Mouse (Mus musculus): ENCODE results near the gene Chrdl2. TPM values are rescaled to one million over a fixed set of nuclear protein-coding genes. Genes with fewer than 3 reads are reported as not detected.

Chrdl2 gene
- polyA plus RNA-seq, 1 experiment from 2014 or later = 0.11 TPM

DNA sequence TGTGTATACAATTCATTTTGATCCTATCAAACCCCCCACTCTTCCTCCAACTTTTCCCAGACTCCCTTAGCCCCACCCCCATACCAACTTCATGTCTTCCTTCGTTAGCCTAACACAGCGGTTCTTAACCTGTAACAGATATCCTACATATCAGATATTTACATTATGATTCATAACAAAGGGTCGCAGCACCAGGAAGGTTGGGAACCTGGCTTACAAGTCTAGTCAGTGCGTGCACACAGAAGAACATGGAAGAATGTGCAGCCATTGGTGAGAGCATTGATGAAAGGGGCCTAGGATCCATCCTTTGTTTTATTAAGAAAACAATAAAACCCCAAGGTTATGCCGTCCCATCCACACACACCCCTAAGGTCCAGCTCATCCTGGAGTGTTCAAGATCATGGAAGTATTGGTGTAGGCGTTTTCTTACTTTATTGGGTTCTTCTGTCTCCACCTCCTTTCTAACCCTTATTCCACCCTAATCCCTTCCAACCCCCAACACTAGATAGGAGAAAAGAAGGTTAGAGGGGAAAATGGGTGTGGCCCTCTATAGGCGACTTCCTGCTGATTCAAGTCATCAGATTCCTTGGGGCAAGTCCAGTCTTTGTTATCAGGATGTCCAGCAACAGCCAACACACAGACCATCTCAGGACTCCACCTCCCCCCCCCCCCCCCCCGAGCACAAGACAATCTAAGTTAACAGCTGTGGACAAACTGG is 14.8 kb upstream of the Chrdl2 start:
- ATAC-seq = no peak
- Histone ChIP-seq H3K9ac (no peak overlapping the region), H3K27me3 (replicated peaks) (peaks cover 10% of the 10 kb centered on the region), H3K36me3 (no peaks in the 10 kb centered on the region), H3K27ac (no peak overlapping the region), H3K4me1 (0 out of 2 replicates have a peak, but pooled peaks cover 3% of the 10 kb centered on the region), H3K4me2 (no peak overlapping the region), H3K9me3 (replicated peaks) (no peaks in the 10 kb centered on the region), H3K4me3 (no peak overlapping the region)
- WGBS (ENCODE audit: insufficient replicate concordance) = 59% methylated on average over 8 of the region's 8 CpGs

DNA sequence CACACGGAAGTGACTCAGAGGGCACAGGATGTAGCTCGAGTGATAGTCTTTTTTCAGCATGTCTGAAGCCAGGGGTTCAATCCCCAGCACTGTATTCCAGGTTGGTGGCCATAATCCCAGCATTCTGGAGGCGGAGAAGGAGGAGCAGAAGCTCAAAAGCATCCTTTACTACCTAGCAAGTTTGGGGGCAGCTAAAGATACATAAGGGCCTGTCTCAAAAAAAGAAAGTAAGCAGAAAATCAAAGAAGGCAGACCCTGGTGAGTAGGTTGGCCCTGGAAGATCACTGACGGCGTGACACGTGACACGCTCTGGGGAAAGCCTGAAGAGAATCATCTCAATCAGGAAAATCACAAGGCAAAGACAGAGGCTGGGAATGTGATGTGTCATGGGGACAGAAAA is 12.8 kb upstream of the Chrdl2 start:
- H3K9me3 ChIP-seq (replicated peaks) = no peaks in the 10 kb centered on the region
- no peak overlapping the region for H3K27ac ChIP-seq
- H3K4me2 ChIP-seq = no peak overlapping the region
- H3K36me3 ChIP-seq = no peaks in the 10 kb centered on the region
- WGBS (ENCODE audit: insufficient replicate concordance) = 72% methylated on average over 7 of the region's 7 CpGs
- H3K4me3 ChIP-seq = no peak overlapping the region
- H3K27me3 ChIP-seq (replicated peaks) = no peaks in the 10 kb centered on the region
- 0 out of 2 replicates have a peak, but pooled peaks cover 3% of the 10 kb centered on the region for H3K4me1 ChIP-seq
- H3K9ac ChIP-seq = no peak overlapping the region
- no peak for ATAC-seq

GRCm38 (mm10) chr7:99995186-99995585 is 10.8 kb upstream of the Chrdl2 start:
- WGBS (ENCODE audit: insufficient replicate concordance) = 31% methylated on average over 7 of the region's 7 CpGs
- H3K9ac ChIP-seq = no peak overlapping the region
- H3K4me2 ChIP-seq = no peak overlapping the region
- H3K4me1 ChIP-seq = 0 out of 2 replicates have a peak, but pooled peaks cover 3% of the 10 kb centered on the region
- H3K36me3 ChIP-seq = no peaks in the 10 kb centered on the region
- H3K27ac ChIP-seq = no peak overlapping the region
- H3K4me3 ChIP-seq = no peak overlapping the region
- H3K9me3 ChIP-seq (replicated peaks) = no peaks in the 10 kb centered on the region
- peaks cover 7% of the 10 kb centered on the region for H3K27me3 ChIP-seq (replicated peaks)
- no peak for ATAC-seq

DNA sequence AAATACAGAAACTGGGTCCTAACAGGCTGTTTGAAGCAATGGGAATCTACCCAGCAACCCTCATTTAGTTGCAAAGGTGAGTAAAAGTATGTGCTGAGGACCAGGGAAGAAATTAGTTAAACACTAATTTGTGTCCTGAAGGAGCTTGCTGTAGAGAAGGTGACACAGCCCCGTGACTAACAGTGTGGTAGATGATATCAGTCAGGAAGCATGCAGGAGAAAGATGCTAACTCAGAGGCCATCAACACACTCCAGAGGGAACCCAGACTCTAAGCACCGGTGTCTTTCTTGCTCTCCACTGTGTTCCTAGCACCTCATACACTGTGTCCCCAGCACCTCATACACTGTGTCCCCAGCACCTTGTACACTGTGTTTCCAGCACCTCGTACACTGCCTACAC is 7.3 kb upstream of the Chrdl2 start:
- Histone ChIP-seq H3K4me2 (no peak overlapping the region), H3K9me3 (replicated peaks) (no peaks in the 10 kb centered on the region), H3K27ac (no peak overlapping the region), H3K36me3 (no peaks in the 10 kb centered on the region), H3K4me1 (no peaks in the 10 kb centered on the region), H3K27me3 (replicated peaks) (peaks cover 20% of the 10 kb centered on the region), H3K4me3 (no peak overlapping the region), H3K9ac (no peak overlapping the region)
- WGBS (ENCODE audit: insufficient replicate concordance) = 55% methylated on average over 3 of the region's 3 CpGs
- ATAC-seq = no peak

- Histone ChIP-seq H3K27ac (no peak overlapping the region), H3K9me3 (replicated peaks) (no peaks in the 10 kb centered on the region), H3K4me2 (no peak overlapping the region), H3K4me3 (no peak overlapping the region), H3K36me3 (no peaks in the 10 kb centered on the region), H3K9ac (no peak overlapping the region), H3K4me1 (no peaks in the 10 kb centered on the region), H3K27me3 (replicated peaks) (peaks cover 70% of the 10 kb centered on the region)
- 38% methylated on average over 9 of the region's 9 CpGs for WGBS (ENCODE audit: insufficient replicate concordance)
- no peak for ATAC-seq
Measured at GRCm38 (mm10) chr7:100003781-100004180, 2.2 kb upstream of the Chrdl2 start.

DNA sequence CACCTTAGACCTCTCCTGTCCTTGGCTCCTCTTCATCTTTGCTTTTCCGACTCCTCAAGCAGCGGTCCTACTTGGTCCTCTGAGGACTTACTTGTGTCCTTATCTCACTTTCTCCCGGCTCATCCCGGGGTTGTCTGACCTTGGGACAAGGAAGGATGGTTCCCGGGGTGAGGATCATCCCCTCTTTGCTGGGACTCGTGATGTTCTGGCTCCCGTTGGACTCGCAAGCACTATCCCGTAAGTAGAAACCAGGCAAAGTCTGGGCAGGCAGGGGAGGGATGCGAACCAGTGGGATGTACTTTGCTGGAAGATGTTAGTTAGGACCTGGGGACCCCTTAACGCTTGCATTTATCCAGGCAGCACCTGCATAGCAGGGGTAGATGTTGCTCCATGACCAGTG is 439 bp downstream of the Chrdl2 start:
- Histone ChIP-seq H3K9me3 (replicated peaks) (no peaks in the 10 kb centered on the region), H3K27ac (no peak overlapping the region), H3K4me1 (no peaks in the 10 kb centered on the region), H3K4me2 (peak overlapping the region; percentile 59), H3K9ac (no peak overlapping the region), H3K27me3 (replicated peaks) (peaks cover 77% of the 10 kb centered on the region), H3K4me3 (peak overlapping the region; percentile 41; the same call in 1 of the 2 replicates), H3K36me3 (no peaks in the 10 kb centered on the region)
- no peak for ATAC-seq
- 7% methylated on average over 11 of the region's 11 CpGs for WGBS (ENCODE audit: insufficient replicate concordance)

- ATAC-seq = no peak
Measured at GRCm38 (mm10) chr7:100008765-100009164, 2.8 kb downstream of the Chrdl2 start.

DNA sequence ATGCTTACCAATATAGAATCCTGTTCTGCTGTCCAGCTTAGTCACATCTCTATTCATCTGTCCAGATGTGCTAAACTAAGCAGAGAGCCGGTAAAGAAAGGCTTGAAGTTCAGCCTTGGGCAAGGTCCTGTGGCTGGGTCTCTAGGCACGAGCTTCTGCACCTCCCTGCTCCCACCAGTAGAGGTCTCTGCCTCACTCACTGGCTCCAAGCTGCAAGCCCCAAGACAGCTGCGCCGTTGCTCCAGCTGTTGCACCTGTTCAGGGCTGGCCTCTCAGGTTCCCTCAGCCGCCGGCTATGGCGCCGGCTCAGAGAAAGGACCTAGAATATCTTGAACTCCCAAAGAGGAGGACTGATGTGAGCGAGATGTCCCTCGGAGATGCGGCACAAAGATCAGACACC is 3.7 kb downstream of the Chrdl2 start:
- no peaks in the 10 kb centered on the region for H3K36me3 ChIP-seq
- H3K9me3 ChIP-seq (replicated peaks) = no peaks in the 10 kb centered on the region
- no peak overlapping the region for H3K27ac ChIP-seq
- H3K4me3 ChIP-seq = no peak overlapping the region
- 17% methylated on average over 11 of the region's 11 CpGs for WGBS (ENCODE audit: insufficient replicate concordance)
- ATAC-seq = peak; percentile 21; the same call in 1 of the 2 replicates
- peaks cover 62% of the 10 kb centered on the region for H3K27me3 ChIP-seq (replicated peaks)
- H3K9ac ChIP-seq = no peak overlapping the region
- no peak overlapping the region for H3K4me2 ChIP-seq
- H3K4me1 ChIP-seq = no peaks in the 10 kb centered on the region

More at GRCm38 (mm10) chr7:100008765-100009164, 2.8 kb downstream of the Chrdl2 start:
- H3K27me3 ChIP-seq (replicated peaks) = peaks cover 71% of the 10 kb centered on the region
- H3K36me3 ChIP-seq = no peaks in the 10 kb centered on the region
- H3K27ac ChIP-seq = no peak overlapping the region
- no peak overlapping the region for H3K9ac ChIP-seq
- no peaks in the 10 kb centered on the region for H3K4me1 ChIP-seq
- 60% methylated on average over 4 of the region's 4 CpGs for WGBS (ENCODE audit: insufficient replicate concordance)
- no peak overlapping the region for H3K4me2 ChIP-seq
- H3K4me3 ChIP-seq = no peak overlapping the region
- no peaks in the 10 kb centered on the region for H3K9me3 ChIP-seq (replicated peaks)

DNA sequence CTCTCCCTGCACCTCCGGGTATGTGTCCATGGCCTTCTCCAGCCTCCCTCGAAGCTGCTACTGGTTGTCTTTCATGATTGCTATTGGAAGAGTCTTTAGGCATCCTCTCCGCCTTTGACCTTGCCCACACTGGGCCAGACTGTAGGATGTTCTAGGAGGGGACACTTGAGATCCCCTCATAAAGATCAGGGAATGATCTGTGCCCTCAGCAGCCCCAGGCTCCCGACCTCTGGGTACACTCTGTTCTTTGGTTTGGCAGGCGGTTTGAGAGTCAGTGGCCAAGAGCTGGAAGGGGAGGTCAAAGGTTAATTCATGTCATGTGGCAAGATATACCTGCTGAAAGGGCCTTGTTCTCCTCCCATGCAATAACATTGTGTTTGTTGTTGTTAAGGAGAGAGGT is 4.7 kb downstream of the Chrdl2 start:
- peaks cover 61% of the 10 kb centered on the region for H3K27me3 ChIP-seq (replicated peaks)
- no peaks in the 10 kb centered on the region for H3K9me3 ChIP-seq (replicated peaks)
- no peak overlapping the region for H3K4me2 ChIP-seq
- no peaks in the 10 kb centered on the region for H3K36me3 ChIP-seq
- H3K9ac ChIP-seq = no peak overlapping the region
- ATAC-seq = no peak
- no peak overlapping the region for H3K4me3 ChIP-seq
- WGBS (ENCODE audit: insufficient replicate concordance) = 41% methylated on average over 5 of the region's 5 CpGs
- no peak overlapping the region for H3K27ac ChIP-seq
- no peaks in the 10 kb centered on the region for H3K4me1 ChIP-seq

- no peak overlapping the region for H3K27ac ChIP-seq
- H3K9ac ChIP-seq = no peak overlapping the region
- H3K36me3 ChIP-seq = no peaks in the 10 kb centered on the region
- 59% methylated on average over 8 of the region's 8 CpGs for WGBS (ENCODE audit: insufficient replicate concordance)
- no peaks in the 10 kb centered on the region for H3K9me3 ChIP-seq (replicated peaks)
- H3K4me1 ChIP-seq = no peaks in the 10 kb centered on the region
- H3K27me3 ChIP-seq (replicated peaks) = peaks cover 48% of the 10 kb centered on the region
- no peak overlapping the region for H3K4me3 ChIP-seq
- no peak for ATAC-seq
- no peak overlapping the region for H3K4me2 ChIP-seq
Measured at GRCm38 (mm10) chr7:100012085-100012484, 6.1 kb downstream of the Chrdl2 start.

GRCm38 (mm10) chr7:100012515-100012914 is 6.5 kb downstream of the Chrdl2 start:
- WGBS (ENCODE audit: insufficient replicate concordance) = 43% methylated on average over 6 of the region's 6 CpGs
- Histone ChIP-seq H3K36me3 (no peaks in the 10 kb centered on the region), H3K9me3 (replicated peaks) (no peaks in the 10 kb centered on the region), H3K27me3 (replicated peaks) (peaks cover 44% of the 10 kb centered on the region), H3K4me3 (no peak overlapping the region), H3K4me1 (no peaks in the 10 kb centered on the region), H3K9ac (no peak overlapping the region), H3K27ac (no peak overlapping the region), H3K4me2 (no peak overlapping the region)
- ATAC-seq = no peak

- Histone ChIP-seq H3K36me3 (no peaks in the 10 kb centered on the region), H3K4me3 (no peak overlapping the region), H3K9ac (no peak overlapping the region), H3K9me3 (replicated peaks) (no peaks in the 10 kb centered on the region), H3K27ac (no peak overlapping the region), H3K27me3 (replicated peaks) (peaks cover 27% of the 10 kb centered on the region), H3K4me2 (no peak overlapping the region), H3K4me1 (no peaks in the 10 kb centered on the region)
- ATAC-seq = no peak
- WGBS (ENCODE audit: insufficient replicate concordance) = 44% methylated on average over 8 of the region's 8 CpGs
Measured at GRCm38 (mm10) chr7:100014123-100014600, 8.2 kb downstream of the Chrdl2 start.
